Mouse (Mus musculus) gastrocnemius, adult 2 months (tissue): ENCODE data around the gene Sap25. TPM values are rescaled to one million over a fixed set of nuclear protein-coding genes. Genes with fewer than 3 reads are reported as not detected.

Experiments
- DNase-seq: peaks from one replicate; pipeline ENCODE4 v3.0.0; 2022
- H3K27ac ChIP-seq: fragments of 200-600 bp; 2 replicates; pipeline ENCODE4 v1.8.1; 2022; ENCODE audit warnings: mild to moderate bottlenecking
- H3K4me3 ChIP-seq: fragments of 200-600 bp; 2 replicates; pipeline ENCODE4 v1.8.1; 2022; ENCODE audit warnings: mild to moderate bottlenecking, moderate library complexity
- CTCF ChIP-seq: fragments of 200-600 bp; IDR thresholded peaks from 2 replicates; pipeline ENCODE4 v1.8.1; 2022; ENCODE audit warnings: antibody characterized with exemption, mild to moderate bottlenecking, moderate library complexity
- intact Hi-C: fragments of 180-260 bp; cut with DNase I; formaldehyde crosslinking; loops from one replicate; pipeline ENCODE4 v1.15.1; 2025
- total RNA-seq, 2 experiments: library from RNA; stranded (reverse); gene quantifications; 2 replicates each; pipeline ENCODE4 v1.2.3; 2021

Sap25 gene
- total RNA-seq, 2 experiments from 2014 or later = 1.6 to 4.2 TPM

- H3K4me3 ChIP-seq = peak overlapping the region; percentile 43
- peak; percentile 62 for DNase-seq
- peak overlapping the region; percentile 86 for H3K27ac ChIP-seq
- no peak for TF ChIP-seq CTCF
- intact Hi-C loops = no loop called here
Observed at GRCm38 (mm10) chr5:137649669-137650571, 8.8 kb downstream of the Sap25 start.

- peak overlapping the region; percentile 86 for H3K27ac ChIP-seq
- peak overlapping the region; percentile 28 for H3K4me3 ChIP-seq
- peak; percentile 84 for TF ChIP-seq CTCF
- DNase-seq = peak; percentile 82
- intact Hi-C loops = loop anchor here (1.0 kb wide), 1 partner anchor 67 kb away; no protein-coding TSS in a partner anchor
Observed at GRCm38 (mm10) chr5:137652474-137652873, 11.3 kb downstream of the Sap25 start.

- intact Hi-C loops = no loop called here
- no peak for DNase-seq
- Histone ChIP-seq H3K4me3 (no peak overlapping the region), H3K27ac (0 out of 2 replicates have a peak overlapping the region, but pooled peaks have one; percentile 86)
- no peak for TF ChIP-seq CTCF
Observed at GRCm38 (mm10) chr5:137653366-137653765, 12.2 kb downstream of the Sap25 start.

GRCm38 (mm10) chr5:137654746-137655145 lies 13.6 kb downstream of the Sap25 start:
- intact Hi-C loops = no loop called here
- H3K4me3 ChIP-seq = no peak overlapping the region
- TF ChIP-seq CTCF = peak; percentile 43

GRCm38 (mm10) chr5:137656977-137657376 lies 15.8 kb downstream of the Sap25 start:
- DNase-seq = peak; percentile 76
- TF ChIP-seq CTCF = peak; percentile 91
- intact Hi-C loops = loop anchor here (1.0 kb wide), 1 partner anchor 100 kb away; no protein-coding TSS in a partner anchor
- no peak overlapping the region for H3K4me3 ChIP-seq
- peak overlapping the region; percentile 71 for H3K27ac ChIP-seq

More at GRCm38 (mm10) chr5:137654746-137655145, 13.6 kb downstream of the Sap25 start:
- H3K27ac ChIP-seq = no peak overlapping the region
- no peak for DNase-seq

- H3K27ac ChIP-seq = peak overlapping the region; percentile 85
- TF ChIP-seq CTCF = no peak
- H3K4me3 ChIP-seq = no peak overlapping the region
- intact Hi-C loops = no loop called here
- peak; percentile 85 for DNase-seq
Observed at GRCm38 (mm10) chr5:137660064-137660688, 19.0 kb downstream of the Sap25 start.

- no peak for TF ChIP-seq CTCF
- Histone ChIP-seq H3K4me3 (no peak overlapping the region), H3K27ac (no peak overlapping the region)
- intact Hi-C loops = no loop called here
- DNase-seq = no peak
Observed at GRCm38 (mm10) chr5:137663057-137663456, 21.9 kb downstream of the Sap25 start.

GRCm38 (mm10) chr5:137668971-137669370 lies 27.8 kb downstream of the Sap25 start:
- H3K27ac ChIP-seq = peak overlapping the region; percentile 88
- no peak for TF ChIP-seq CTCF
- intact Hi-C loops = no loop called here
- peak; percentile 69 for DNase-seq
- peak overlapping the region; percentile 43 for H3K4me3 ChIP-seq

GRCm38 (mm10) chr5:137670240-137670639 lies 29.1 kb downstream of the Sap25 start:
- no peak for DNase-seq
- Histone ChIP-seq H3K27ac (peak overlapping the region; percentile 88), H3K4me3 (no peak overlapping the region)
- intact Hi-C loops = no loop called here
- peak; percentile 44 for TF ChIP-seq CTCF

GRCm38 (mm10) chr5:137671443-137672240 lies 30.5 kb downstream of the Sap25 start:
- Histone ChIP-seq H3K4me3 (peak overlapping the region; percentile 17; the same call in 1 of the 2 replicates), H3K27ac (peak overlapping the region; percentile 88)
- peak; percentile 75 for DNase-seq
- intact Hi-C loops = no loop called here
- no peak for TF ChIP-seq CTCF

- no peak for TF ChIP-seq CTCF
- DNase-seq = no peak
- intact Hi-C loops = no loop called here
- H3K27ac ChIP-seq = peak overlapping the region; percentile 88
- no peak overlapping the region for H3K4me3 ChIP-seq
Observed at GRCm38 (mm10) chr5:137672361-137672760, 31.2 kb downstream of the Sap25 start.

- DNase-seq = no peak
- no peak for TF ChIP-seq CTCF
- Histone ChIP-seq H3K4me3 (no peak overlapping the region), H3K27ac (peak overlapping the region; percentile 88)
- intact Hi-C loops = no loop called here
Observed at GRCm38 (mm10) chr5:137673015-137673414, 31.9 kb downstream of the Sap25 start.
